Mouse (Mus musculus): ENCODE measurements around the gene Pxdn.

- TF ChIP-seq CTCF (IDR thresholded peaks at IDR 0.05; ENCODE audit: low read depth, low read length) (no peak), POLR2A (IDR thresholded peaks at IDR 0.05; ENCODE audit: borderline replicate concordance, low read depth, low read length) (no peak)
Observed at GRCm38 (mm10) chr12:29930591-29930990, 6.8 kb upstream of the Pxdn start.
